Mouse (Mus musculus) G1E (cell line): ENCODE measurements at regions not wholly inside any gene's neighbourhood (a gene's known extent, or its start where the extent isn't known, plus 50 kb on each side); places are given as distances from the start of the nearest gene placed in this dataset.

Experiments used
- CTCF ChIP-seq: IDR thresholded peaks from 2 replicates; pipeline ENCODE4 v1.5.1; 2012; ENCODE audit warnings: low read depth, low read length, inconsistent platforms, mixed read lengths
- GATA1 ChIP-seq: IDR thresholded peaks from 2 replicates; pipeline ENCODE4 v1.6.1; 2012; ENCODE audit warnings: borderline replicate concordance, low read length, inconsistent platforms, mixed read lengths
- GATA2 ChIP-seq: IDR thresholded peaks from 2 replicates; pipeline ENCODE4 v1.6.1; 2012; ENCODE audit warnings: low read depth, low read length, inconsistent platforms, borderline replicate concordance
- POLR2AphosphoS5 ChIP-seq: IDR thresholded peaks from 2 replicates; pipeline ENCODE4 v1.6.1; 2012; ENCODE audit warnings: low read depth, low read length, inconsistent platforms; ENCODE audit not compliant: insufficient replicate concordance
- TAL1 ChIP-seq: conservative IDR thresholded peaks from 2 replicates; pipeline ENCODE4 v1.6.1; 2012; ENCODE audit warnings: low read depth, low read length, inconsistent platforms, mixed read lengths

DNA sequence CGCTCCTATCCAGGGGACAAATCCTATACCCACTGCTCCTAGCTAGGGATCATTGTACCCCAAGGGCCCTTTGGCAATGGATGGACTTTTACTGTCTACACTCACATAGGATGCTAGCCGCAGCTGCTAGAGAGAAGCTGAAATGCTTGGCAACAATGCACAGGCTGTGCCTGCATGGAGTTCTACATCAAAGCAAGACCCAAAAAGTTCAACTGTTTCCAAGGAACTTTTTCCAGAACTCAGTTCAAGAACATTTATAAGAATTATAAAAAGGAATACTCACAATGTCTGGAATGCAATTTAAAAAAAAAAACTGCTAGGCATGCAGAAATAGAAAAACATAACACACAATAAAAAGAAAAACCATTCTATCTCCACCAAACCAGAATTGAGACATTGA is 202.0 kb downstream of the Rap2a start:
- TF ChIP-seq CTCF, result no peak
- no peak for TF ChIP-seq GATA1
- no peak for TF ChIP-seq POLR2AphosphoS5
- TF ChIP-seq TAL1, result no peak
- TF ChIP-seq GATA2, result no peak
